Mouse (Mus musculus) urinary bladder, postnatal 4 days (tissue): Measurements from ENCODE around the gene Cfap77.
A peak's percentile ranks its signal among the peaks of the same experiment; 100 is the strongest.

Experiments
- DNase-seq, 2 experiments: peaks; one replicate each; pipeline ENCODE4 v3.0.0; 2021 to 2022; ENCODE audit warnings: low spot score in 2 of 2

Gene Cfap77

GRCm38 (mm10) chr2:29051932-29052331 is 2.9 kb downstream of the Cfap77 start:
- no peak for DNase-seq

GRCm38 (mm10) chr2:29046151-29046550 is 8.7 kb downstream of the Cfap77 start:
- no peak for DNase-seq

- no peak for DNase-seq
These were observed 12.7 kb downstream of the Cfap77 start for GRCm38 (mm10) chr2:29042124-29042523.

GRCm38 (mm10) chr2:29041477-29041768 is 13.4 kb downstream of the Cfap77 start:
- DNase-seq = no peak

- no peak for DNase-seq
These were observed 14.0 kb downstream of the Cfap77 start for GRCm38 (mm10) chr2:29040594-29041476.

GRCm38 (mm10) chr2:29039741-29040140 is 15.1 kb downstream of the Cfap77 start:
- no peak for DNase-seq

- DNase-seq = no peak
These were observed 19.2 kb downstream of the Cfap77 start for GRCm38 (mm10) chr2:29035698-29036097.

- no peak for DNase-seq
These were observed 20.1 kb downstream of the Cfap77 start for GRCm38 (mm10) chr2:29034542-29035475.

GRCm38 (mm10) chr2:29031951-29032350 is 22.9 kb downstream of the Cfap77 start:
- no peak for DNase-seq

- peak in 1 of 2 experiments; percentile 18 for DNase-seq
These were observed 24.7 kb downstream of the Cfap77 start for GRCm38 (mm10) chr2:29030048-29030734.

GRCm38 (mm10) chr2:29025284-29025683 is 29.6 kb downstream of the Cfap77 start:
- DNase-seq = peak in 1 of 2 experiments; percentile 30

GRCm38 (mm10) chr2:29023001-29023400 is 31.9 kb downstream of the Cfap77 start:
- DNase-seq = no peak

GRCm38 (mm10) chr2:29021025-29021424 is 33.8 kb downstream of the Cfap77 start:
- DNase-seq = no peak

GRCm38 (mm10) chr2:29018680-29019079 is 36.2 kb downstream of the Cfap77 start:
- no peak for DNase-seq

GRCm38 (mm10) chr2:29016599-29017587 is 38.0 kb downstream of the Cfap77 start:
- DNase-seq = peak in 1 of 2 experiments; percentile 19

- DNase-seq = no peak
These were observed 42.3 kb downstream of the Cfap77 start for GRCm38 (mm10) chr2:29012523-29012922.

GRCm38 (mm10) chr2:29007656-29008055 is 47.2 kb downstream of the Cfap77 start:
- no peak for DNase-seq

GRCm38 (mm10) chr2:29006455-29007034 is 48.3 kb downstream of the Cfap77 start:
- no peak for DNase-seq

- DNase-seq = no peak
These were observed 50.8 kb downstream of the Cfap77 start for GRCm38 (mm10) chr2:29004037-29004436.

- no peak for DNase-seq
These were observed 56.6 kb downstream of the Cfap77 start for GRCm38 (mm10) chr2:28998246-28998645.
